8 mouse cellular contexts compared by ENCODE assay signal in the genomic region with DNA sequence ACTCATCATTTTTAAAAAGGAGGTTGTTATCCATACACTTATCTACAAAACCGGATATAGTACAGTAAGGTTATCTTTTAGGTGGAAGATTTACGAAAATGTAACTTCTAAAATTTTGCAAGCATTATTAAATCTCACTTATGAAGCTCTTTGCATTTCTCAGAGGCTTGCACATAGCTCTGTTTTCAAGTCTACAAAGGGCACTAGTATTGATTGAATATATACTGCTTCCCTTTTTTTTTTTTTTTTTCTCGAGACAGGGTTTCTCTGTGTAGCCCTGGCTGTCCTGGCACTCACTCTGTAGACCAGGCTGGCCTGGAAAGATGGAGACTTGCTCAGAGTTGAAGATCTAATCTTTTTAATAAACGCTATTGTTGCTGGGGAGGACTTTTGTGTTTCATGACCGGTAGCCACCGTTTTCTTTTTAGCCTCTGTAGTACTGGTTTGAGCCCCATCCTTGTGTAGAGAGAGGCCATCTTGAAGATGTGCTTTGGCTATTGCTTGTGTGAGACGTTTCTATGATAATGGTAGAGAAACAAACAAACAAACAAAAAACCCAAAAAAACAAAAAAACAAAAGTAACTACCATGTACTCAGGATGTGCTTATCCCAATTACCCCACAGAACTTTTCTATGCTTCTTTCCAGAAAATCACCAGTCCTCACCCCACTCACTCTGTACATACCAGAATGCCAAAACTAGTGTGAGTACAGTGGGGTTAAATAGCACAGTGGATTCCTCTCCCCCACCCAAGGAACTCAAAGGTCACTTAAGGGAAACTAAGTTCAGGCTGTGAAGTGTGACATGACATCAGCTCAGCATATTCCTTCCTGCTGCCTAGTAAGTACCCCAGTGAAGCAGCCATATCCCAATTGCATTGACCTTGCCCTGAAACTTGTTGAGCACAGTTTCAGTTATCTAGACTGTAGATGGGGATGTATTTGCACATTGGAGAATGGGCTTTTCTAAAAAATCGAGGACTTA. TPM values are rescaled to one million over a fixed set of nuclear protein-coding genes. Genes with fewer than 3 reads are reported as not detected.
A peak's percentile ranks its signal among the peaks of the same experiment; 100 is the strongest.
DNase-seq lines count a peak whose midpoint lies in the region; ATAC-seq and TF ChIP-seq lines count a peak whose summit lies in the region.

No protein-coding gene starts in this region.

- peaks cover 9% of the 10 kb centered on the region for H3K4me1 ChIP-seq in heart, embryonic 12.5 days (replicated peaks)
- H3K4me1 ChIP-seq in ES-Bruce4 (ENCODE audit: control insufficient read depth, insufficient read depth, low read length) = no peaks in the 10 kb centered on the region
- 0 out of 2 replicates have a peak, but pooled peaks cover 4% of the 10 kb centered on the region for H3K4me1 ChIP-seq in forebrain, postnatal 0 days (ENCODE audit: insufficient read depth)
- peaks cover 15% of the 10 kb centered on the region for H3K4me1 ChIP-seq in liver, postnatal 0 days (ENCODE audit: insufficient read depth)

- no peak for TF ChIP-seq CTCF in ES-Bruce4 (IDR thresholded peaks at IDR 0.05; ENCODE audit: low read depth, low read length)
- no peak for TF ChIP-seq CTCF in forebrain, postnatal 0 days (IDR thresholded peaks at IDR 0.05; ENCODE audit: low read depth)
- no peak for TF ChIP-seq CTCF in liver, postnatal 0 days (IDR thresholded peaks at IDR 0.05; ENCODE audit: low read depth)

- no peaks in the 10 kb centered on the region for H3K36me3 ChIP-seq in heart, embryonic 12.5 days
- no peaks in the 10 kb centered on the region for H3K36me3 ChIP-seq in ES-Bruce4 (ENCODE audit: control insufficient read depth, insufficient read depth, low read length, poor library complexity, severe bottlenecking)
- no peaks in the 10 kb centered on the region for H3K36me3 ChIP-seq in forebrain, postnatal 0 days (ENCODE audit: insufficient read depth)
- no peaks in the 10 kb centered on the region for H3K36me3 ChIP-seq in liver, postnatal 0 days (replicated peaks; ENCODE audit: insufficient read depth, low read length)

- WGBS in heart, embryonic 12.5 days = 56% methylated on average over 8 of the region's 8 CpGs
- 46% methylated on average over 8 of the region's 8 CpGs for WGBS in forebrain, postnatal 0 days
- 42% methylated on average over 8 of the region's 8 CpGs for WGBS in liver, postnatal 0 days (ENCODE audit: insufficient replicate concordance)

- DNase-seq in heart, postnatal 25 days (ENCODE audit: low spot score) = no peak
- DNase-seq in forebrain, postnatal 0 days = no peak
- no peak for DNase-seq in liver, postnatal 0 days
- no peak for DNase-seq in urinary bladder, postnatal 36 days (ENCODE audit: low spot score in 2 of 2)
- DNase-seq in urinary bladder, postnatal 4 days (ENCODE audit: low spot score in 2 of 2) = no peak
- no peak for DNase-seq in lung, postnatal 25 days (ENCODE audit: low spot score)

- no peak for ATAC-seq in heart, embryonic 12.5 days (ENCODE audit: insufficient number of reproducible peaks, low FRiP score)
- no peak for ATAC-seq in forebrain, postnatal 0 days
- no peak for ATAC-seq in liver, postnatal 0 days

- H3K9me3 ChIP-seq in heart, embryonic 12.5 days (replicated peaks) = no peaks in the 10 kb centered on the region
- no peaks in the 10 kb centered on the region for H3K9me3 ChIP-seq in ES-Bruce4 (replicated peaks; ENCODE audit: control insufficient read depth, insufficient read depth, low read length, poor library complexity, severe bottlenecking)
- no peaks in the 10 kb centered on the region for H3K9me3 ChIP-seq in forebrain, postnatal 0 days (ENCODE audit: low read length)
- H3K9me3 ChIP-seq in liver, postnatal 0 days (ENCODE audit: low read length) = no peaks in the 10 kb centered on the region

- intact Hi-C loops in heart, postnatal 25 days (cut with DNase I) = no loop called here

- H3K9ac ChIP-seq in heart, embryonic 12.5 days = peak overlapping the region; percentile 75; the same call in 1 of the 2 replicates
- H3K9ac ChIP-seq in ES-Bruce4 (ENCODE audit: low read depth, poor library complexity, severe bottlenecking) = peak overlapping the region; percentile 80
- H3K9ac ChIP-seq in forebrain, postnatal 0 days = no peak overlapping the region
- H3K9ac ChIP-seq in liver, postnatal 0 days (replicated peaks) = peak overlapping the region; percentile 64

- no peak for TF ChIP-seq POLR2A in ES-Bruce4 (IDR thresholded peaks at IDR 0.05; ENCODE audit: insufficient read depth, low read length)

- no peaks in the 10 kb centered on the region for H3K27me3 ChIP-seq in heart, embryonic 12.5 days (replicated peaks)
- H3K27me3 ChIP-seq in ES-Bruce4 (ENCODE audit: control insufficient read depth, insufficient read depth, low read length, poor library complexity, severe bottlenecking) = no peaks in the 10 kb centered on the region
- no peaks in the 10 kb centered on the region for H3K27me3 ChIP-seq in forebrain, postnatal 0 days (ENCODE audit: insufficient read depth, low read length)
- H3K27me3 ChIP-seq in liver, postnatal 0 days (ENCODE audit: insufficient read depth, low read length) = no peaks in the 10 kb centered on the region

- peak overlapping the region; percentile 55; the same call in 1 of the 2 replicates for H3K4me3 ChIP-seq in heart, embryonic 12.5 days
- H3K4me3 ChIP-seq in ES-Bruce4 (ENCODE audit: low read depth, low read length) = no peak overlapping the region
- H3K4me3 ChIP-seq in forebrain, postnatal 0 days (ENCODE audit: low read depth, low read length) = peak overlapping the region; percentile 40; the same call in 1 of the 2 replicates
- peak overlapping the region; percentile 48 for H3K4me3 ChIP-seq in liver, postnatal 0 days (ENCODE audit: low read depth, low read length)

- no peak for TF ChIP-seq EP300 in ES-Bruce4 (IDR thresholded peaks at IDR 0.05; ENCODE audit: insufficient read depth, low read depth, low read length)
- TF ChIP-seq EP300 in liver, postnatal 0 days (IDR thresholded peaks at IDR 0.05; ENCODE audit: low read depth) = no peak

- peak overlapping the region; percentile 87 for H3K27ac ChIP-seq in heart, embryonic 12.5 days (ENCODE audit: poor library complexity, severe bottlenecking)
- peak overlapping the region; percentile 86 for H3K27ac ChIP-seq in ES-Bruce4 (ENCODE audit: insufficient read depth, low read length)
- no peak overlapping the region; the same call in 1 of the 2 replicates for H3K27ac ChIP-seq in forebrain, postnatal 0 days (ENCODE audit: low read depth, low read length)
- peak overlapping the region; percentile 93 for H3K27ac ChIP-seq in liver, postnatal 0 days (ENCODE audit: low read depth)

- H3K4me2 ChIP-seq in heart, embryonic 12.5 days = peak overlapping the region; percentile 77
- peak overlapping the region; percentile 57 for H3K4me2 ChIP-seq in forebrain, postnatal 0 days (ENCODE audit: low read depth)
- peak overlapping the region; percentile 64 for H3K4me2 ChIP-seq in liver, postnatal 0 days (ENCODE audit: low read depth, low read length)

RNA-seq across cellular contexts. Expression of a gene that starts 0.8 kb away (rescaled TPM):
- polyA plus RNA-seq in heart, embryonic 12.5 days (2016; fragmentation: Nextera tagmentation; extraction: Ambion mirVana) = 0.95 TPM in 1 of 2 replicates, not detected in the other
- 10 to 100 TPM; 33.0 to 46.9 TPM for total RNA-seq in heart, postnatal 25 days (2021)
- polyA plus RNA-seq in ES-Bruce4 (2011; ENCODE audit: insufficient read depth, insufficient read length, low read depth, missing spikeins) = 24.1 and 31.1 TPM in 2 replicates
- 586 and 753 TPM in 2 replicates for total RNA-seq in forebrain, postnatal 0 days (2014; rRNA removed)
- 0.70 TPM in 1 of 2 replicates, not detected in the other for polyA plus RNA-seq in forebrain, postnatal 0 days (2015; fragmentation: Nextera tagmentation; extraction: Ambion mirVana)
- 1.1 and 1.2 TPM in 2 replicates for polyA plus RNA-seq in liver, postnatal 0 days (2015; fragmentation: Nextera tagmentation; extraction: Ambion mirVana)

RNA-seq across cellular contexts. Expression of a gene that starts 0.8 kb away (rescaled TPM):
- polyA plus RNA-seq in heart, embryonic 12.5 days (2016; fragmentation: Nextera tagmentation; extraction: Ambion mirVana) = 0.21 and 0.26 TPM in 2 replicates
- total RNA-seq in heart, postnatal 25 days (2021) = 1 to 10 TPM; 1.8 to 2.5 TPM
- 1.6 and 2.0 TPM in 2 replicates for polyA plus RNA-seq in ES-Bruce4 (2011; ENCODE audit: insufficient read depth, insufficient read length, low read depth, missing spikeins)
- 48.5 and 66.7 TPM in 2 replicates for total RNA-seq in forebrain, postnatal 0 days (2014; rRNA removed)
- polyA plus RNA-seq in forebrain, postnatal 0 days (2015; fragmentation: Nextera tagmentation; extraction: Ambion mirVana) = 0.12 and 0.18 TPM in 2 replicates
- polyA plus RNA-seq in liver, postnatal 0 days (2015; fragmentation: Nextera tagmentation; extraction: Ambion mirVana) = 0.43 and 0.51 TPM in 2 replicates

RNA-seq across cellular contexts. Expression of a gene that starts 8.4 kb away (rescaled TPM):
- 0.32 and 0.36 TPM in 2 replicates for polyA plus RNA-seq in heart, embryonic 12.5 days (2016; fragmentation: Nextera tagmentation; extraction: Ambion mirVana)
- total RNA-seq in heart, postnatal 25 days (2021) = 10 to 100 TPM in 1 of 2 experiments, 1 to 10 TPM in 1; 6.4 to 10.6 TPM
- polyA plus RNA-seq in ES-Bruce4 (2011; ENCODE audit: insufficient read depth, insufficient read length, low read depth, missing spikeins) = 1.5 TPM in 1 of 2 replicates, not detected in the other
- total RNA-seq in forebrain, postnatal 0 days (2014; rRNA removed) = 116 and 119 TPM in 2 replicates
- polyA plus RNA-seq in forebrain, postnatal 0 days (2015; fragmentation: Nextera tagmentation; extraction: Ambion mirVana) = 0.17 and 0.47 TPM in 2 replicates
- polyA plus RNA-seq in liver, postnatal 0 days (2015; fragmentation: Nextera tagmentation; extraction: Ambion mirVana) = 1.3 and 1.5 TPM in 2 replicates

RNA-seq across cellular contexts. Expression of a gene that starts 9.0 kb away (rescaled TPM):
- polyA plus RNA-seq in heart, embryonic 12.5 days (2016; fragmentation: Nextera tagmentation; extraction: Ambion mirVana) = 0.26 and 0.28 TPM in 2 replicates
- total RNA-seq in heart, postnatal 25 days (2021) = 1 to 10 TPM; 1.4 to 1.9 TPM
- polyA plus RNA-seq in ES-Bruce4 (2011; ENCODE audit: insufficient read depth, insufficient read length, low read depth, missing spikeins) = 3.9 and 4.2 TPM in 2 replicates
- total RNA-seq in forebrain, postnatal 0 days (2014; rRNA removed) = 12.5 and 17.0 TPM in 2 replicates
- polyA plus RNA-seq in forebrain, postnatal 0 days (2015; fragmentation: Nextera tagmentation; extraction: Ambion mirVana) = 0.17 TPM in 1 of 2 replicates, not detected in the other
- polyA plus RNA-seq in liver, postnatal 0 days (2015; fragmentation: Nextera tagmentation; extraction: Ambion mirVana) = 0.58 and 0.64 TPM in 2 replicates

RNA-seq across cellular contexts. Expression of a gene that starts 9.9 kb away (rescaled TPM):
- 1.7 and 2.1 TPM in 2 replicates for polyA plus RNA-seq in heart, embryonic 12.5 days (2016; fragmentation: Nextera tagmentation; extraction: Ambion mirVana)
- total RNA-seq in heart, postnatal 25 days (2021) = 10 to 100 TPM; 15.4 to 27.3 TPM
- polyA plus RNA-seq in ES-Bruce4 (2011; ENCODE audit: insufficient read depth, insufficient read length, low read depth, missing spikeins) = 14.3 and 15.4 TPM in 2 replicates
- total RNA-seq in forebrain, postnatal 0 days (2014; rRNA removed) = 180 and 204 TPM in 2 replicates
- 1.9 and 2.0 TPM in 2 replicates for polyA plus RNA-seq in forebrain, postnatal 0 days (2015; fragmentation: Nextera tagmentation; extraction: Ambion mirVana)
- 3.6 and 4.6 TPM in 2 replicates for polyA plus RNA-seq in liver, postnatal 0 days (2015; fragmentation: Nextera tagmentation; extraction: Ambion mirVana)

Comparison
In these comparisons a context has a peak if more than half of its experiments do, and no peak if none do; other contexts are left out.
1. RNA of a gene that starts 0.8 kb away (polyA plus RNA-seq): 24.1 to 31.1 TPM in ES-Bruce4; 1.1 to 1.2 TPM in liver, postnatal 0 days, 0.95 TPM in heart, embryonic 12.5 days and 0.70 TPM in forebrain, postnatal 0 days; every median in the first group is over 10 times any median in the second.
2. Peak in every context shown above with its lines, with median percentiles within 50 percentile points of each other: H3K4me2 ChIP-seq.